Mouse (Mus musculus) CD4-positive, CD25-positive, alpha-beta regulatory T cell, adult 9 weeks (primary cell): ENCODE measurements around the gene Treml4. TPM values are rescaled to one million over a fixed set of nuclear protein-coding genes. Genes with fewer than 3 reads are reported as not detected.

ENCODE experiments used
- polyA plus RNA-seq: library from polyadenylated mRNA; unstranded; fragments of 100-300 nt; shearing (Covaris generic); gene quantifications from one replicate; pipeline ENCODE4 v1.2.1, GENCODE M21; 2017

The Treml4 gene
- 1.6 TPM for polyA plus RNA-seq

DNA sequence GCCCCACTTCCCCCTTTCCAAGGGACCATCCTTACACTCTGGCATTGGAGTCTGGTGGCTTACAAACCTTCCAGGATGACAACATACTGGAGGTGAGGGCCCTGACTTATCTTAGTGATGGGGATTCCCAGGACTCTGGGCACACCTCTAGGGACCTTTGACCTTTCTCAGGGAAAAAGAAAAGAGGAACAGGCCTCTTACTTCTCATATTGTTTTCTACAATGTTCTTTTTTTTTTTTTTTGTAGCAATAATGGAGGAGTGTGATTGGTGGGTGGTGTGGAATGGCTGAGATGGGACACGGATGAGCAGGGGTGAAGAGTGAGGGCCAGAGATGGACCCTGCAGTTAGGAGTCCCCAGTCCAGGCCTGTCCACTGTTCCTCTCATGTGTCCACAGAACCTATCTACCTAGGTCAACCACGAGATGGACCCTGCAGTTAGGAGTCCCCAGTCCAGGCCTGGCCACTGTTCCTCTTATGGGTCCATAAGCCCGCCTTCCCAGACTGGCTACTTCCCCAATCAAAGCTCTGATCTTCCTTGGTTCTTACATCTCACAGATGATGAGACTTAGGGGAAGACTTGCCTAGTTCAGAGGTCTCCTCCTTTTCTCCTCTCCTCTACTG, at the start of gene Treml4:
Gene Treml4 (plus strand): TSS at position 555 of the 622 bp plus-strand sequence.

DNA sequence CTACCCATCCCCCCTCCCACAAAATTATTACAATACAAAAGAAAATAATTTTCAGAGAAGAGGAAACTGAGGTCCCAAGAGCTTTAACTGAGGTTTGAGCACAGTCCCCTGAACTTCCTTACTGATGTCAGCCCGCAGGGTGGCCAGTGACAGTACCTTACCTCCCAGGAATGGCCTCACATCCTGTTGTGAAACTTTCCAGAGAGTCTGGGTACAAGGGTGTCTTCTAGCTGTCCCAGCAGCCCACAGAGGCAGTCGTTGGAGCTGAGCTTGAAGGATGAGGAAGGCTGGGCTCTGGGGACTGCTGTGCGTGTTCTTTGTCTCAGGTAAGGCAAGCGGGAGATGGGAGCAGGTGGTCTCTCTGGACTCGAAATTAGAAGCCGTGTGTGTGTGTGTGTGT, 31.6 kb upstream of the Treml4 start, which contains the start of gene Trem1:
Gene Trem1 (plus strand): TSS at position 251 of the 400 bp plus-strand sequence.

DNA sequence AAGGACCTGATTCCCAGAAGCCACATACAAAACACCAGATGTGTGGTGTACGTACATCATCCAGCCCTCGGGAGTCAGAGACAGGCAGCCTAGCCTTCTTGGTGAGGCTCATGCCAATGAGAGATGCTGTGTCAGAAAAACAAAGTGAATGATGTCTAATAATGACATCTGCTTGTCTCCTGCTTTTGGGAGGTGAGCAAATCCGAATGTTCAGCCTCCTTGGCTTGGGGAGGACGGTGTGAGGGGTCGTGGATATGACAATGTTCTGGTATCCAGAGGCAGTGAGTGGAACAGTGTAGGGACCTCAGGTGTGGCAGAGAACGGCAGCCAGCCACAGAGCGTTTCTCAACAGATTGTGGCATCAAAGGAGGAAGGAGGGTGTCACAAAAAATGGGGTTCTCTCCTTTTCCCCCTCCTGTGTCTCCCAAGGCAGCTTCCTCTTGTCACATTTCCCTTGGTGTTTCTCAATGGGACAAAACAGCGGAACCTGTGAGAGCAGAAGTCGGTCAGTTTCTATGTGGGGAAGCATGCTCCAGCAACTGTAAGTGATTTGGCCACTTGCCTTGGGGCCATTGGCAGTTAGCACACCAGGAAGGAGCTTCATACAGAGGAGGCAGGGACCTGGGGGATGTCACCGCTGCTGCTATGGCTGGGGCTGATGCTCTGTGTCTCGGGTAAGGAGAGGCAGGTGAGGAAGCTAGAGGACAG, 16.7 kb upstream of the Treml4 start, which contains the start of gene Trem3:
Gene Trem3 (plus strand): TSS at position 557 of the 708 bp plus-strand sequence.

DNA sequence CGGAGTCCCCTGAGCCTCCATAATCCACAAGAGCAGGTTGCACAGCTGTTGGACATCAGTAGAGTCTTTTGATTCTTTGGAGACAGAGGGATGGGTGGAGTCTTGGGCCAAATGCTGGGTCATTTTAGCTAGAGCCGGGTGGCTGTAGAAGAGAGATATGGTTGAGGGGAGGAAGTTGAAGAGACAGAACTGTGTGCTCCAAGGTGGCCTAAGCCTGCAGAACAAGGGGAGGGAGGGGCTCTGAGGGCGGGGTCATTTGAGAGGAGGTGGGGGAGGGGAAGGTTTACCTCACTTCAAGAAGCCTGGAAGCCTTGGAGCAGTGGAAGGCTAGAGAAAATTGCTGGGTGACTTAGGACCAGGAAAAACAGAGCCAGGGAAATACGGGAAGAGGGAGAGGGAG, 35.1 kb downstream of the Treml4 start, which contains the start of gene Treml2:
Gene Treml2 (plus strand): TSS at position 296 of the 400 bp plus-strand sequence.

DNA sequence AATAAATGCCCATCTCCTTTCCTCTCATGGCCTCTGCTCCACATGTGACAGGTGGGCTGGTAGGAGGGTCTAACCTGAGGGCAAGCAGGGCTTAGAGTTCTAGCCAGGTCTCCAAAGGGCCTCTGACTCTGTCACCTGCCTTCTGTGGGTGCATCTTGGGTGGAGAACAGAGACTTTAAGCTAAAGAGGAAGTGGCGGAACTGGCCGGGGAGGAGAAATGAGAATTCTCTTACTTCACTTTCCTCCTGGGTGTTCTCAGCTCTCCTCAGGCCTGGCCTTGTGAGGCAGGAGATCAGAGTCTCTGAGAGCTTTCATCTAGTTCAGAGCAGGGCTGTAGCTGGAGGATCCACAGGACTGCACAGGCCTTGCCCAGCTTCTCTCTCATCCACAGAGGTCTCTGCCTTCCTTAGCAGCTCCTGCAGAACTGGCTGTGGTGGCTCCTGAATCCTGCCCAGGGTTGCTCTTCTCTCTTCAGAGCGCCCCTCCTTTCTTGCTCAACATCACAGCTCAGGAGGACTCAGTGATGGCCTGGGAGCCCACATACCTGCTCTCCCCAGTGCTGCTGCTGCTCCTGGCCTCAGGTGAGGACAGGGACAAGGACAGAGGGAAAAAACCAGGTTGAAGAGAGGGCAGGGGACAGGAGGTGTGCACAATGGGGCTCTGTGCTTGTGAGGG, 51.9 kb downstream of the Treml4 start, which contains the start of gene B430306N03Rik:
Gene B430306N03Rik (plus strand): TSS at position 237 of the 675 bp plus-strand sequence.

Other genes starting within 250 kb of the Treml4 start
- gene 1700122O11Rik, start 226.0 kb upstream of the Treml4 start, polyA plus RNA-seq: not detected
- not detected for gene 1700067P10Rik, start 175.0 kb upstream of the Treml4 start, polyA plus RNA-seq
- gene 9830107B12Rik, start 118.0 kb upstream of the Treml4 start, polyA plus RNA-seq: not detected
- not detected for gene A530064D06Rik, start 97.0 kb upstream of the Treml4 start, polyA plus RNA-seq
- gene Trem1, start 31.5 kb upstream of the Treml4 start, polyA plus RNA-seq: not detected
- not detected for gene Trem3, start 16.5 kb upstream of the Treml4 start, polyA plus RNA-seq
- 28.8 TPM for gene Treml2, start 35.2 kb downstream of the Treml4 start, polyA plus RNA-seq
- gene B430306N03Rik, start 51.8 kb downstream of the Treml4 start, polyA plus RNA-seq: 6.3 TPM
- gene Trem2, start 82.1 kb downstream of the Treml4 start, polyA plus RNA-seq: not detected
- not detected for gene Treml1, start 95.6 kb downstream of the Treml4 start, polyA plus RNA-seq
- 6.2 TPM for gene Nfya, start 145.6 kb downstream of the Treml4 start, polyA plus RNA-seq
- gene Oard1, start 145.7 kb downstream of the Treml4 start, polyA plus RNA-seq: 100 TPM
- 8.5 TPM for gene Apobec2, start 168.6 kb downstream of the Treml4 start, polyA plus RNA-seq
- gene Tspo2, start 187.2 kb downstream of the Treml4 start, polyA plus RNA-seq: not detected
- gene Unc5cl, start 190.6 kb downstream of the Treml4 start, polyA plus RNA-seq: 38.9 TPM